Mouse (Mus musculus) neural tube, embryonic 13.5 days (tissue): Measurements from ENCODE around the gene Heatr1. TPM values are rescaled to one million over a fixed set of nuclear protein-coding genes. Genes with fewer than 3 reads are reported as not detected.

ENCODE experiments used
- ATAC-seq: fragments of 200-750 bp; cut with Nextera tagmentation; 2 replicates; pipeline ENCODE4 v1.8.0; 2017; ENCODE audit warnings: low read depth, mild to moderate bottlenecking, moderate TSS enrichment, moderate library complexity
- H3K27ac ChIP-seq: fragments of 300-500 bp; sonication (generic); replicated peaks from 2 replicates; pipeline ENCODE4 v1.5.1; 2015; ENCODE audit warnings: moderate library complexity, mild to moderate bottlenecking, inconsistent platforms
- H3K27me3 ChIP-seq: fragments of 300-500 bp; sonication (generic); 2 replicates; pipeline ENCODE4 v1.6.1; 2015; ENCODE audit warnings: mild to moderate bottlenecking, inconsistent platforms
- H3K36me3 ChIP-seq: fragments of 300-500 bp; sonication (generic); 2 replicates; pipeline ENCODE4 v1.6.1; 2015; ENCODE audit warnings: mild to moderate bottlenecking, inconsistent platforms
- H3K4me1 ChIP-seq: fragments of 300-500 bp; sonication (generic); replicated peaks from 2 replicates; pipeline ENCODE4 v1.6.1; 2015; ENCODE audit warnings: inconsistent platforms
- H3K4me2 ChIP-seq: fragments of 300-500 bp; sonication (generic); 2 replicates; pipeline ENCODE4 v1.6.1; 2015; ENCODE audit warnings: inconsistent platforms, mild to moderate bottlenecking, moderate library complexity
- H3K4me3 ChIP-seq: fragments of 300-500 bp; sonication (generic); 2 replicates; pipeline ENCODE4 v1.5.1; 2015; ENCODE audit warnings: mild to moderate bottlenecking, inconsistent platforms
- H3K9ac ChIP-seq: fragments of 300-500 bp; sonication (generic); 2 replicates; pipeline ENCODE4 v1.6.1; 2015; ENCODE audit warnings: moderate library complexity, mild to moderate bottlenecking, inconsistent platforms
- H3K9me3 ChIP-seq: fragments of 300-500 bp; sonication (generic); 2 replicates; pipeline ENCODE4 v1.6.1; 2016; ENCODE audit warnings: inconsistent platforms
- WGBS: fragments of 180-500 bp; shearing (Covaris S2); methylation state at CpG from one replicate; pipeline ENCODE4 v1.1.7; 2015; 5-methylcytosine and 5-hydroxymethylcytosine counted together
- polyA plus RNA-seq: library from polyadenylated mRNA; unstranded; fragments of >200 nt; fragmentation: Nextera tagmentation; extraction: Ambion mirVana; gene quantifications from 2 replicates; pipeline ENCODE4 v1.2.1, GENCODE M21; 2015

The Heatr1 gene
- polyA plus RNA-seq, 1 experiment from 2014 or later, result 11.3 TPM

GRCm38 (mm10) chr13:12485197-12485596 is 90.4 kb downstream of the Heatr1 start:
- H3K36me3 ChIP-seq, result no peaks in the 10 kb centered on the region
- H3K4me3 ChIP-seq, result no peak overlapping the region
- no peak for ATAC-seq
- no peaks in the 10 kb centered on the region for H3K27me3 ChIP-seq
- H3K9ac ChIP-seq, result no peak overlapping the region
- no peak overlapping the region for H3K4me2 ChIP-seq
- no peaks in the 10 kb centered on the region for H3K9me3 ChIP-seq
- no peak overlapping the region for H3K27ac ChIP-seq
- no peaks in the 10 kb centered on the region for H3K4me1 ChIP-seq
- WGBS, result 83% methylated on average over 2 of the region's 2 CpGs

- Histone ChIP-seq H3K9me3 (no peaks in the 10 kb centered on the region), H3K4me3 (no peak overlapping the region), H3K9ac (no peak overlapping the region), H3K4me1 (no peaks in the 10 kb centered on the region), H3K36me3 (no peaks in the 10 kb centered on the region), H3K4me2 (no peak overlapping the region), H3K27me3 (no peaks in the 10 kb centered on the region), H3K27ac (no peak overlapping the region)
- 92% methylated on average over 7 of the region's 7 CpGs for WGBS
- no peak for ATAC-seq
These were observed 90.8 kb downstream of the Heatr1 start for GRCm38 (mm10) chr13:12485640-12486039.

Other genes starting within 250 kb of the Heatr1 start
- 5.4 and 5.6 TPM in 2 replicates for gene Mtr, start 136.9 kb upstream of the Heatr1 start, polyA plus RNA-seq
- gene Actn2, start 54.3 kb upstream of the Heatr1 start, polyA plus RNA-seq, result 9.7 and 22.0 TPM in 2 replicates
- 21.9 and 23.5 TPM in 2 replicates for gene Lgals8, start 69.9 kb downstream of the Heatr1 start, polyA plus RNA-seq
- 1.0 and 1.4 TPM in 2 replicates for gene Edaradd, start 125.4 kb downstream of the Heatr1 start, polyA plus RNA-seq
- gene Ero1lb, start 170.8 kb downstream of the Heatr1 start, polyA plus RNA-seq, result 15.0 and 15.9 TPM in 2 replicates